ENCODE assay signal across 8 mouse cellular contexts in the genomic region with DNA sequence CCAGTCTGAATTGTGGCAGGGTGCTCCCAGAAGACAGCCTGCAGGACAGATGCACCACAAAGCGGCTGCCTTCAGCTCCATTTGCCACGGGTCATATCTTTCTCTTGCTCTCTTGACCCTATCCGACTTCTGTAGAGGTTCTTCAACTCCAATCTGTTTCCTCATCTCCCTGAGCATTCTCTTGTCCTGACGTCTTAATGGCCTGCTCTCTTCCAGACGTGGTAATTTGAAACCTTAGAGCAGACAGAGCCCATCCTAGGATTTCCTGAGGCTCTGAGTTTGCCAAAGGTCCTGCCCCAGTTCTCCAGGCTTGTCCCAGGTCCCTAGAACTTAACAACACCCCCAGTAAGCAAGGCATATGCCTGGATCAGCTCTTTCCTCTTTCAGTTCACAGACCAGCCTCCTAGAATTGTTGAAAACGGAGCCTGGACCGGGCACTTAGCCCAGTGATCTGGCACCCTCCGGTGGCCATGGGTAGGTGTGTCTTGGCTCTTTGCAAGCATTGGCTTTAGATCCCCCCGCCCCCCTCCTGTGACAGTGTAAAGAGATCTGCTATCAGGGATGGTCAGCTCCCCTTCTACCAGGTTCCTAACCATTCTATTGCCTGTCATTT. TPM values are rescaled to one million over a fixed set of nuclear protein-coding genes. Genes with fewer than 3 reads are reported as not detected.
DNase-seq lines count a peak whose midpoint lies in the region; ATAC-seq lines count a peak whose summit lies in the region.

No protein-coding gene starts in this region.

- 0 out of 2 replicates have a peak overlapping the region, but pooled peaks have one; percentile 56 for H3K27ac ChIP-seq in forebrain, embryonic 10.5 days
- no peak overlapping the region for H3K27ac ChIP-seq in forebrain, embryonic 15.5 days (replicated peaks)
- no peak overlapping the region for H3K27ac ChIP-seq in heart, embryonic 16.5 days (ENCODE audit: low read length)

- H3K9ac ChIP-seq in forebrain, embryonic 15.5 days (replicated peaks), result no peak overlapping the region
- H3K9ac ChIP-seq in heart, embryonic 16.5 days (ENCODE audit: low read length), result no peak overlapping the region

- DNase-seq in forebrain, embryonic 10.5 days (ENCODE audit: extremely low spot score, low spot score), result peak; percentile 23
- DNase-seq in adrenal gland, adult 2 months, result peak; percentile 79
- peak; percentile 76 for DNase-seq in embryo, embryonic 9.5 days (ENCODE audit: extremely low spot score)
- DNase-seq in large intestine, adult 2 months (ENCODE audit: low read depth, low spot score), result peak; percentile 64
- DNase-seq in spleen, postnatal 36 days (ENCODE audit: low spot score in 2 of 2), result peak; percentile 78 to 82

- no peaks in the 10 kb centered on the region for H3K9me3 ChIP-seq in forebrain, embryonic 10.5 days
- no peaks in the 10 kb centered on the region for H3K9me3 ChIP-seq in forebrain, embryonic 15.5 days
- H3K9me3 ChIP-seq in heart, embryonic 16.5 days (replicated peaks; ENCODE audit: control insufficient read depth, low read length), result no peaks in the 10 kb centered on the region

- WGBS in forebrain, embryonic 10.5 days, result 10% methylated on average over 9 of the region's 9 CpGs
- 21% methylated on average over 9 of the region's 9 CpGs for WGBS in forebrain, embryonic 15.5 days
- 6% methylated on average over 9 of the region's 9 CpGs for WGBS in heart, embryonic 16.5 days
- 10% methylated on average over 9 of the region's 9 CpGs for WGBS in large intestine, adult 2 months

- H3K36me3 ChIP-seq in forebrain, embryonic 10.5 days (replicated peaks), result no peaks in the 10 kb centered on the region
- no peaks in the 10 kb centered on the region for H3K36me3 ChIP-seq in forebrain, embryonic 15.5 days
- H3K36me3 ChIP-seq in heart, embryonic 16.5 days (ENCODE audit: control insufficient read depth, insufficient read depth), result no peaks in the 10 kb centered on the region

- no peak overlapping the region for H3K4me3 ChIP-seq in forebrain, embryonic 10.5 days
- no peak overlapping the region for H3K4me3 ChIP-seq in forebrain, embryonic 15.5 days
- no peak overlapping the region for H3K4me3 ChIP-seq in heart, embryonic 16.5 days (ENCODE audit: low read length)

- H3K4me2 ChIP-seq in forebrain, embryonic 15.5 days (replicated peaks), result no peak overlapping the region
- H3K4me2 ChIP-seq in heart, embryonic 16.5 days (ENCODE audit: low read depth, low read length), result peak overlapping the region; percentile 41

- no peak for ATAC-seq in forebrain, embryonic 15.5 days (replicated peaks)
- ATAC-seq in heart, embryonic 16.5 days (replicated peaks; ENCODE audit: extremely low read depth, insufficient read depth, low FRiP score), result peak; percentile 58; the same call in 1 of the 2 replicates
- peak; percentile 38; the same call in 1 of the 2 replicates for ATAC-seq in megakaryocyte, adult 5-6 weeks (ENCODE audit: poor library complexity, severe bottlenecking)

- peaks cover 16% of the 10 kb centered on the region for H3K4me1 ChIP-seq in forebrain, embryonic 10.5 days
- peaks cover 6% of the 10 kb centered on the region for H3K4me1 ChIP-seq in forebrain, embryonic 15.5 days
- H3K4me1 ChIP-seq in heart, embryonic 16.5 days (ENCODE audit: control insufficient read depth, insufficient read depth, low read length), result peaks cover 6% of the 10 kb centered on the region; the same call in 1 of the 2 replicates

- H3K27me3 ChIP-seq in forebrain, embryonic 10.5 days (ENCODE audit: poor library complexity, severe bottlenecking), result no peaks in the 10 kb centered on the region
- H3K27me3 ChIP-seq in forebrain, embryonic 15.5 days, result no peaks in the 10 kb centered on the region
- H3K27me3 ChIP-seq in heart, embryonic 16.5 days (ENCODE audit: control insufficient read depth, insufficient read depth, low read length), result no peaks in the 10 kb centered on the region

RNA-seq across cellular contexts. Expression of gene Med13, which starts 38.2 kb away (rescaled TPM):
- polyA plus RNA-seq in forebrain, embryonic 10.5 days (2016; fragmentation: Nextera tagmentation; extraction: Ambion mirVana), result 6.6 and 7.5 TPM in 2 replicates
- 12.2 and 12.8 TPM in 2 replicates for polyA plus RNA-seq in forebrain, embryonic 15.5 days (2015; fragmentation: Nextera tagmentation; extraction: Ambion mirVana)
- 10 to 100 TPM; 35.7 to 51.4 TPM for total RNA-seq in adrenal gland, adult 2 months (2021)
- polyA plus RNA-seq in adrenal gland, adult 2 months (2012; rRNA removed), result 6.9 and 9.5 TPM in 2 replicates
- polyA plus RNA-seq in heart, embryonic 16.5 days (2015; fragmentation: Nextera tagmentation; extraction: Ambion mirVana), result 5.4 and 6.2 TPM in 2 replicates
- polyA plus RNA-seq in large intestine, adult 2 months (2012; rRNA removed), result 13.7 and 29.4 TPM in 2 replicates
- 51.7 and 62.6 TPM in 2 replicates for total RNA-seq in megakaryocyte, adult 5-6 weeks (2015)
- total RNA-seq in megakaryocyte, adult 5-6 weeks (2017), result 54.4 and 65.2 TPM in 2 replicates

Comparison
In these comparisons a context has a peak if more than half of its experiments do, and no peak if none do; other contexts are left out.
1. DNase-seq: peak in every context shown above with its lines; median percentile 80 in spleen, postnatal 36 days; 79 in adrenal gland, adult 2 months; 76 in embryo, embryonic 9.5 days; 64 in large intestine, adult 2 months; 23 in forebrain, embryonic 10.5 days.